Mouse (Mus musculus): ENCODE data around the gene Gm20388.

Gene Gm20388

GRCm38 (mm10) chr8:120285033-120285432 is 374.4 kb downstream of the Gm20388 start:
- in situ Hi-C loops (cut with MboI, MseI) = no loop called here

DNA sequence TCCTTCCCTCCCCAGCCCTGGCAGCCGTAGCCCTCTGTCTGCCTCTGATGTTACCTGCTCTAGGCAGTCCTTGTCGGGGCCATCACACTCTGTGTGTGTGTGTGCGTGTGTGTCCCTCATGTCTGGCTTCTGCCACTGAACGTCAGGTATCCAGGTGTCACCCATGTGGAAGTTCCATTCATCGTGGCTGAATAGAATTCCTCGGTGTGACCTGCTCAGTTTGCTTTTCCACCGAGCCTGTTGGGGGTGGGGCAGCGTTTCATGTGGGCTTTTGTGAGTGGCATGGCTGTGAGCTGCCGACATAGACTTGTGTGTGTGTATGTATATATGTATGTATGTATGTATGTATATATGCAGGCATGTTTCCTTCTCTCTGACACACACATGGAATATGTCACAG is 375.2 kb downstream of the Gm20388 start:
- in situ Hi-C loops (cut with MboI, MseI) = no loop called here

GRCm38 (mm10) chr8:120288122-120288908 is 377.7 kb downstream of the Gm20388 start:
- in situ Hi-C loops (cut with MboI, MseI) = no loop called here

DNA sequence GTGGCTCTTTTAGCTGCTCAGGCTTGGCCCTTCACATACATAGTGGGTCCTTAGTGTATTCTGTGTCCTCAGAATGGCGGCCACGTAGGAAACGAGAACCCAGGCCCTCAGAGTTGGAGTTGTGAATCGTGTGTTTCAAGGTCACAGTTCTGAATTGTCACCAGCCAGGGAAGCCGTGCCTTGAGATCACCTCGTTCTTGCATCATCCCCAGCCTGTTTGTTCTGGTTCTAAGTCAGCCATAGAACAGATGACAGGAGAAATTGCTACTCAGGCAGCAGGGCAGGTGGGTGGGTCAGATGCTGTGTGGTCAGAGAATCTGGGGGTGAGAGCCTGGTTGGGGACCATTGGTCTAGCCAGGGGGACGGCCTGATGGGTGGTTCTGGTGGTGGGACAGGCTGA is 378.6 kb downstream of the Gm20388 start:
- in situ Hi-C loops (cut with MboI, MseI) = no loop called here

DNA sequence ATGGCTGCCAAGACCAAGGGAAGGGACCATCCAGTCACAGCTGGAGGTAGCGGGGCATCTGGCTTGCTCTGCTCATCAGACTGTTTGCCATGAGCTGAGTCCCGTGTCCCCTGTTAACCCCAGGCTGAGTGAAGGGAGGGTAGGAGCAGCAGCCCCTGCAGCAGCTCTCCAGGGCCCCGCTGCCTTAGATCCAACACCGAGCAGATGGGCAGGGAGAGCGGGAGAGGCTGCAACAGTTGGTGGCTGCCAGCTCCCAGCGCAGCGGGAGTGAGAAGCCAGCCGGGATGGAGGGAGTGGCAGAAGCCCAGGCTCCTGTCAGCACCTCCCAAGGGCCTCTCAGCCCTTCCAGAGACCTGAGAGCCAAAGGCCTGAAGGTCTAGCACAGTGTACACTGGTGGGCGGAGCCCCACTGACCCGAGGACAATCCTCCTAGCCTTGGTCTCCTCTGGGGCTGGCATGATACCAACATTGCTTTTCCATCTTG is 379.1 kb downstream of the Gm20388 start:
- in situ Hi-C loops (cut with MboI, MseI) = no loop called here

GRCm38 (mm10) chr8:120290614-120291013 is 380.0 kb downstream of the Gm20388 start:
- in situ Hi-C loops (cut with MboI, MseI) = no loop called here

- in situ Hi-C loops (cut with MboI, MseI) = no loop called here
Measured at GRCm38 (mm10) chr8:120291650-120292049, 381.0 kb downstream of the Gm20388 start.

GRCm38 (mm10) chr8:120292316-120293107 is 381.9 kb downstream of the Gm20388 start:
- in situ Hi-C loops (cut with MboI, MseI) = no loop called here

DNA sequence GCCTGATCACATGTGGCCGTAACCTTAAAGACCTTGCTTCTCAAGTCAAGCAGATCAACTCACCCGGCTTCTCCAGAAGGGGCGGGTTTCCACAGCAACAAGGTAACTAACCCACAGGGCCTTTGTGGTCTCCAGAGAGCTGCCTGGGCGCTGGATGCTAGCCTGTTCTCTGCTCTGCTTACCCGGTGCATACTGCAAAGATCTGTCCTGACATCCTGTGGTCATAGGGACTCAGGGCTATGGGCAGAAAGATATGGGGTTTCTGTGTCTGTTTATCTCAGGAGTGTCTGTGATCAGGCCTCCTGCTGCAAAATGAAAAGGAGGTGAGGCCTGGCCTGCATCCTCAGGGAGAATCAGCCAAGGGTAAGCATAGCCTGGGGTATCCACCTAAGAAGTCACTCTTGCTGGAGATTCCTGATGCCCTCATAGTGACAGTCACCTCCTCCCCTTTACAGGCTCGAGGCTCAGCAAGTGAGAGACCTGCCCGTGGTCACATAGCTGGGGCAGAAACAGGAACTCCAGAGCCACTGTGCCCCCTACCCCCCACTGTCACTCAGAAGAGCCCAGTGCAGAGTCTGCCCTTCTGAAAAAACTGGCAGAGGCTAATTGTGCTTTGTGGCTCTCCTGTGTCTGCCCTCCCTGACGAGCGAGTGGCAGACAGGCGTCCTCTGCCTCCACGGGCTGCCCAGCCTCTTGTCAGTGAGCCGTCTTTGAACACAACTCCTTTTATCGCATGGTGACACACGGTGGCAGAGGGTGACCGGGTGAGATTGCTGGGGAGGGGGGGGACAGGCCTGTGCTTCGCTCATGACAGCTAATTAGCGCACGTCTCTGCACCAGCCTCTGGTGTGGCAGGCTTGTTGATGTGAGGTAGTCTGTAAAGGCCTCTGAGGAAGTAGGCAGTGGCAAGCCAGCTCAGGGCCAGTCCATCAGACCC is 383.0 kb downstream of the Gm20388 start:
- in situ Hi-C loops (cut with MboI, MseI) = no loop called here

DNA sequence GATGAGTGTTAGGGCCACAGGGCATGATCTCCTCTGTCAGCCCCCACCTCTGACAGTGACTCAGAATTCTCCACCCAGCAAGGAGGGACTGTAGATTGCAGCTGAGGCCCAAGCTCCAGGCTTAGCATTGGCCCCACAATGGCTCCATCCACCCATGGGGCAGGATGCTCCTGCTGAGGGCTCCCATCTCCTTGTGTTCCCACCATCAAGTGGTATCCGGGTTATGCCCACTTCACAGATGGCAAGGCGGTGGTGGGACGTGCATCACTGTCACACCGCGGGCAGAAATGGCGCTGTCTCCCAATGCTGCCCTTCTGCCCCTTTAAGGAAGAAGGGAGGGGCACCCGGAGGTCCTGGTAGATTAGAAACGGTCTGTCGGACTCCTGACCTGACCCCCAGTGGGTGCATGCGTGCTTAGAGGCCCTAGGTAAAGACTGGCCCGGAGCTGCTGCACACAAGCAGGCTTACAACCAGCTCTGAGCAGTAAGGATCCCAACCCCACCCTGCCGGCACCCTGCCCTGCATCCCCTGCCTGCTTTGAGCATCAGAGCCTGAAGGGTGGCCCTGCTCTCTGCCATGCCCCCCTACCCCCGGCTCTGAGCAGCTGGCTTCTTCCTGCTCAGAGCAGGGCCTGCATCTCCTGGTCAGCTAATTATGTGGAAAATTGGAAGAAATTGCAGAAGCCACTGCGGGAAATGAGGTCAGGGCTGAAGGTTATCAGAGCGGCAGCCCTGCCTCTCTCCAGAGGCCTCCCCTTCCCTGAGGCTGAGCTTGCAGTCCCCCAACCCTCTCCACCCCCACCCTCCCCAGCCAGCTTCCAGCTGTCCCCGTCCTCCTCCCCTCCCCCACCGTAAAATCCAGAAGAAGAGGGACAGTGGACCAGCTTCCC is 384.6 kb downstream of the Gm20388 start:
- in situ Hi-C loops (cut with MboI, MseI) = no loop called here

GRCm38 (mm10) chr8:120297000-120297399 is 386.4 kb downstream of the Gm20388 start:
- in situ Hi-C loops (cut with MboI, MseI) = no loop called here

DNA sequence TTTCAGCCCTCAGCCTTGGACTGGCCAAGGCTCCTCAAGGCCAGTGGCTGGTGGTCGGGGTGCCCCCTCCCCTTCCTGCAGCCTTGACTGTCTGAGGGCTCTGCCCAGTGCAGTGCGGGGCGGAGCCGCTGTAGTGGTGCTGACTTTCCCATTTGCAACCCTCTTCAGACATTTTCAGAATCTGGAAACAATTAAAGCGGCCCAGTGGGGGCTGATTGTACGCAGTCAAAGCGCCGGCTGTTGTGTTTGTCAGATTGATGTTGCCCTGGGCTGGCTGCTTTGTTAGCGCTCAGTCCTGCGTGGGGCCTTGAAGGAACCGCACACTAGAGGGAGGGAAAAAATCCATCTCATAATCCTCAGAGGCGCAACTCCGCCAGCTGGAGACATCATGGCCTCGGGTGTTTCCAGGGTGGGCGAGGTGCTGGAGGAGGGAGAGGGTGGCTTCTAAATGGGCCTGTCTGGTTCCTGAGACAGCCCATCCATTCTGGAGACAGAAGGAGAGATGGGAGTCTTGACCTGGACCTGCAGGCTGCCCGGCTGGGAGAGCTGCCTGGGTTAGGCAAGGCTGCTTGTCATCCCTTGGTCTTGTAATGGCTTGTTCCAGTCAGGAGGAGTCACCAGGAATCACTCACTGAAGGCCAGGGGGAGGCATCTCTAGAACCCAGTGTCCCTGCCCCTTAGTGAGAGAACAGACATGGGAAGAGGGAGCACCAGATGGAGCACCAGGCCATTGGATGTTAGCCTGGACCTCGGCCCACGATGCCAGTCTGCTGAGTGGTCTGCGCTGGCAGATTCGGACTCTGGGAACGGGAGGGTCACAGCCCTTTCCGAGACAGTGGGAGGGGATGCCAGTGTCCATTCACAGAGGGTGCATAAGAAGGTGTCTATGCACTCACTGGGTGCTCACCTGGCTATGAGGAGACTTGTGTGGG is 388.2 kb downstream of the Gm20388 start:
- in situ Hi-C loops (cut with MboI, MseI) = no loop called here

GRCm38 (mm10) chr8:120300601-120301141 is 390.0 kb downstream of the Gm20388 start:
- in situ Hi-C loops (cut with MboI, MseI) = no loop called here

DNA sequence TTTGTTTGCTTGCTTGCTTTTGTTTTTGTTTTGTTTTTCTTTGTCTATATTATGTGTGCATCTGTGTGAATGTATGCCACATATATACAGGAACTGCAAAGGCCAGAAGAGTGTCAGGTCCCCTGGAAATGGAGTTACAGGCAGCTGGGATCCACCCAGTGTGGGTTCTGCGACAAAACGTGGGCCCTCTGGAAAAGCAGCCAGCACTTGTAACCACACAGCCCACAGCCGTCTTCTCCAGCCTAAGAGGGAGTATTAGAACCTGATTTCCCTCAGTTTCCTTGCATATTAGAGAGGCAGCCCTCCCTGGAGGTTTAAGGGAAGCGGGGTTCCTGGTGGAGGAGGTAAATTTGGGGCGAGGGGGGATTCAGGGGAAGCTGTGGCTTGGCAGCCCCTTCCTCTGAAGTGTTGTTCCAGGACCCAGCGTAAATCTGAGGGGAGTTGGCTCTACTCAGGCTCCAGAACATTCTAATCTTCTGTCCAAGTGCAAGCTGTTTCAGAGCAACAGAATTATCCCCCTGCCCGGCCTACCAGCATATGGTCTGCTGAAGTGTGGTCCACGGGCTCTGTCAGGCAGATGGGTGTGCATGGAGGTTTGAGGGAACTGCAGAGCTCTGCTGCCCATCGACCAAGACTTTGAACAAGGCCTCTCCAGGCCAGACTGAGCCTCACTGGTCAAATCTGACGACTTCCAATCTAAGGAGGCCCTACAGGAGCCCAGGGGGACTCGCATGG is 392.5 kb downstream of the Gm20388 start:
- in situ Hi-C loops (cut with MboI, MseI) = no loop called here

- in situ Hi-C loops (cut with MboI, MseI) = no loop called here
Measured at GRCm38 (mm10) chr8:120304097-120304496, 393.5 kb downstream of the Gm20388 start.

GRCm38 (mm10) chr8:120305800-120306385 is 395.3 kb downstream of the Gm20388 start:
- in situ Hi-C loops (cut with MboI, MseI) = loop anchor here (5.0 kb wide), 1 partner anchor 119 kb away; no protein-coding TSS in a partner anchor

GRCm38 (mm10) chr8:120307103-120307502 is 396.5 kb downstream of the Gm20388 start:
- in situ Hi-C loops (cut with MboI, MseI) = loop anchor here (5.0 kb wide), 1 partner anchor 120 kb away; no protein-coding TSS in a partner anchor

GRCm38 (mm10) chr8:120307528-120307927 is 396.9 kb downstream of the Gm20388 start:
- in situ Hi-C loops (cut with MboI, MseI) = loop anchor here (5.0 kb wide), 1 partner anchor 120 kb away; no protein-coding TSS in a partner anchor

Data from T-helper 1 cell (primary cell).